Mouse (Mus musculus) gastrocnemius, postnatal 10 days (tissue): ENCODE results near the gene Srrm2. TPM values are rescaled to one million over a fixed set of nuclear protein-coding genes. Genes with fewer than 3 reads are reported as not detected.
"Not testable (repeated sequence)": the region's sequence is repeated elsewhere in the genome, so short reads cannot be mapped to it uniquely, and the experiment has no call there.

ENCODE experiments used
- DNase-seq: peaks from one replicate; pipeline ENCODE4 v3.0.0; 2021; ENCODE audit warnings: mixed read lengths
- total RNA-seq, 2 experiments: library from RNA; stranded (reverse); gene quantifications; 2 replicates each; pipeline ENCODE4 v1.2.3; 2021

The Srrm2 gene
- total RNA-seq, 2 experiments from 2014 or later, result 177 to 255 TPM

- no peak for DNase-seq
Measured at GRCm38 (mm10) chr17:23762976-23763375, 27.4 kb upstream of the Srrm2 start.

DNA sequence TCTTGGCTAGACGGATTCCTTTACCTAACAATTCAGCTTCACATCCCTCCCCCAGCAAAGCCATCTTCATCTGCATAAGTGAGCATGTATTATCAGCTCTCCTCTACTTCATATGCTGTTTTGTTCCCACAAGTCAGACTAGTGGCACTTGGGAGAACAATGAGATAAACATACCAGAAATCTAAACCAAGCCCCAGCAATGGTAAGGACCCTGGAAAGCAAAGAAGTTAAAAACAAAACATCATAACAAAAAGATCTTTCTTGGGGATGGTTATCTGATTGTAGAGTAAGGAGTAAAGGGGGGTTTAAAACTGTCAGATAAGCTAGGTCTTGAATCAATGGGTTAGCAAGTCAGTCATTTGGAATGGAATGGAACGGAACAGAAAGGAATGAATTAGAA is 19.8 kb upstream of the Srrm2 start:
- DNase-seq, result no peak

DNA sequence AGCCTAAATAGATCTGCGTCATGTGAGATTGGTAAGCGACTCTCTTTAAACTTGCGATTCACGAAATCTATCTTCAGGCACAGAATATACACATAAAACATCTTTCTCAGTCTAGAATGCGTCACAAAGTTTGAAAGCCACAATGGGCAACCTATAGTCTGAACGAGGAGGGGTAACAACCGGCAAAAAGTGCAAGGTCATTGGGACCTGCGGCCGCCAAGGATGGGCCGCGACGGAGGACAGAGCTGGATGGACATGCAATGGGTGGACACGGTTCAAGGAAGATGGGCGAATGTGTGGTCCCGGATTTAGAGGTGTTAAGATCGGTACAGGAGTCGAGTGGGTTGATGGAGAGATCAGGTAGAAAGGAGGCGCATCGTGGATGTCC is 19.4 kb upstream of the Srrm2 start:
- no peak for DNase-seq

DNA sequence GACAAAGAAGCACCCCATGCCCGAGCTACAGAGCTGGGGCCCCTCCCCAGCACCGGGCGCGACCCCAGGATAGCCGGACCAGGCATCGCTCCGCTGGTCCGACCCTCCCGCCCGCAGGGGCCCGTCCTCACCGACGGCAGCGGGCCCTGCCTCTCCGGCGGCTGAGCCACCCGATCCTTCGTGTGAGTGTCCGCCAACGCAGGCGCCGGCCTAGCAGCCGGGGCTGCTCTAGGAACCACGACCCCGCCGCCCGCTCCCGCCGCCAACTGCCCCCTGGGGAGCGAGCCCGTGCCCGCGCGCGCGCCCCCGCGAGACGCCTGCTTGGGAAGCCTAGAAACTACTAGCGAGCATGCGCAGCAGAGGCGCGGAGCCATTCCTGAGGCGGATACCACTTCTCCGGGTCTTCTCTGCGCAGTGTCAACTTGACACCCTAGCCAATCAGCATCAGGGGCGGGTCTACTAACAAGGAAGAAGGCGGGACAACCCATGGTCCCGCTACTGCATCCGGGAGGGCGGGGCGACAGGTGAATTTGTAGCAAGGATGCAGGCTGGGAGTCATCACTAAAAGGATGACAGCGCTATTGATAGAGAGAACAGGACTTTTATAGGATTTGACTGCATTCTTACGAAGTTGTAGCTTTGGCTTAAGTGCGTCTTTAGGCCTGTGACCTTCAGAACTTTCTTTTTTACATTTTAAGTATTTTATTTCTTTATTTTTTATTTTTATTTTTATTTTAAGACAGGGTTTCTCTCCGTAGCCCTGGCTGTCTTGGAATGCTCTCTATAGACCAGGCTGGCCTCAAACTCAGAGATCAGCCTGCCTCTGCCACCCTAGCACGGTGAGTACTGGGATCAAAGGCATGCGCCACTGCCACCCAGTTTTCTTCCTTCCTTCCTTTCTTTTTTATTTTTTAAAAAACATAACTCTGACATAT is 18.8 kb upstream of the Srrm2 start, which contains the start of gene Flywch1:
Gene Flywch1 (minus strand): TSS at position 319 of the 935 bp plus-strand sequence.
- DNase-seq, result peak; percentile 97

- DNase-seq, result not testable (repeated sequence)
Measured at GRCm38 (mm10) chr17:23772219-23772556, 18.1 kb upstream of the Srrm2 start.

DNA sequence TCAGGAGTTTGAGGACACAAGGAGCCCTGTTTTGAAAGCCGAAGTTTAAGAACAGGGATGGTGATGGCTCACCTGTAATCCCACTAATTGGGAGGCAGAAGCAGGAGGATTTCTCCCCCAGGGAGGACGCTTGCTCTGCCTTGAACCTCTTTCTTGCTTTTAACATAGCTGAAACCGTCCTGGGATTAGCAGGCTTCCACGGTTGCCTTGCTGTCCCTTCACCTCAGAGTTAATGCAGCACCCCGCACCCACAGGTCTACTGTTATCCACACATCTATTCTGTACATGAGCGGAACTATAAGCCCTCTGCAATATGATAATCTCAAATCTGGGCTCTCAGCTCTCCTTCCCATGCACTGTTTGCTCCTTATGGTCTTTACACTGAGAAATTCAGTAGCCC is 16.7 kb upstream of the Srrm2 start:
- no peak for DNase-seq

DNA sequence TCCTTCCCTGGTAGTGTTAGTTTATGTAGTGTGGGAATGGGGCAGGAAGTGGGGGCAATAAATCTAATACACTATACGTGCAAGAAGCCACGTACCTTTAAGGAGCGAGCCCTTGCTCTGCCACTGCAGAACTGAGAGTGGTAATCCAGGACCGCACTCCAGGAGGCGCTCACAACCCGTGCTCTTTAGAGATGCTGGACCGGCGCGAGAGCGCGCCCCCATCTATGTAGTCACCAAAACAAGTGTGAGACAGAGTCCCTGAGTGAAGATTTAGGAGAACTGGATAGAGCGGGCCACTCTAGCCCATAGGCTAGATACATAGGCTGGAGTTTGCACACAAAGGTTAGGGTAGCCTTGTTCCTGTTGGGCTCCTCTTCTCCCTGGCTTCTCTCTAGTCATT is 16.2 kb upstream of the Srrm2 start:
- DNase-seq, result peak; percentile 83

DNA sequence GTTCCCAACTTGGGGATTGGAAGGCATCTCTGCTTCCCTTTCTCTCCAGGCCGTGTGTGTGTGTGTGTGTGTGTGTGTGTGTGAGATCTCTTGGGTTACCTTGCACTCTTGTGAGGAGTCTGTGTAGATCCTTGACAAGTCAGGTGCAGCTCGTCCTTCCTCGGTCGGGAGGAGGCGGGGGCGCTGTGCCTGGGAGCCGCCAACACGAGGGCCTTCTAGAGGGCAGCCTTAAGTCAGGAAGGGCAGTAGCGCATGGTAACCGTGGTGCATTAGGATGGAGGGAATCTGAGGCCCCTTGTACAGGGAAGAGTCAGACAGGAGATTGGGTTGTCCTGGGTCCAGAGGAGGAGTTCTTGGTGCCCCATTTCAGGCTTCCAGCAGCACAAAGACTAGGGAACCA is 14.1 kb upstream of the Srrm2 start:
- no peak for DNase-seq

DNA sequence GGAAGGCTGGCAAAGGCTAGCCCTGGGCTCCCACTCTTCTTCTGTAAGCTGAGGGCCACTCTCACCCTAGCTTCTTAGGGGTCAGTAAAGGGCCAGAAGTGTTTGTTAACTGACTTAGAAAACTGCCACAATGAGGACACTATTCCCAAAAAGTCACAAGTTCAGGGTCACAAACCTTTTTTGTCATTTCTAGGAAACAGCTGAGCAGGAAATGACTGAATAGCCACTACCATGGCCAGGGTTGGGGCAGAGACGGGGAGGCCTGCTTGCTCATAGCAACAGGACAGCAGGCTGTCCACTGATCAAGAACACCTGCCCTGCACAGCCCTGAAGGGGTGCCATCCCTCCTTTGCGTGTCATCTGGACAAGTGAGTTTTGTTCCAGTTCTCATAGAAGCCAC is 13.2 kb upstream of the Srrm2 start:
- no peak for DNase-seq

DNA sequence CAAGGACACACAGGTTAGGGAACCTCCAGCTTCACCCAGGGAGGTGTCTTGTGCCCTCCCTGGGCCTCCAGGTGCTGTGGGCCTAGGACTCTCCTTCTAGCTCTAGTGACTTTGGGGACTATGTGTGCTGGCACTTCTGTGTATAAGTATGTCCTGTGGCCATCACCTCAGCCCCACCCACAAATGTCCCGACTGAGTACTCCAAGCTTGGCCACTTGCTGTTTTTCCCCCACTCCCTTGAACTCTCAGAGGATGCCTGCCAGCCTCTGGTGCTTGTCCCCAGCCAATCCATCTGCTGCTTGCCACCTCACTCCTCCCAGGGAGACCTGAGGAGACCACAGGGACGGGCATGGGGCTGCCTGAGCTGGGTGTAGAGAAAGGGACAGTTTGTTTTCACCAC is 11.9 kb upstream of the Srrm2 start:
- no peak for DNase-seq

DNA sequence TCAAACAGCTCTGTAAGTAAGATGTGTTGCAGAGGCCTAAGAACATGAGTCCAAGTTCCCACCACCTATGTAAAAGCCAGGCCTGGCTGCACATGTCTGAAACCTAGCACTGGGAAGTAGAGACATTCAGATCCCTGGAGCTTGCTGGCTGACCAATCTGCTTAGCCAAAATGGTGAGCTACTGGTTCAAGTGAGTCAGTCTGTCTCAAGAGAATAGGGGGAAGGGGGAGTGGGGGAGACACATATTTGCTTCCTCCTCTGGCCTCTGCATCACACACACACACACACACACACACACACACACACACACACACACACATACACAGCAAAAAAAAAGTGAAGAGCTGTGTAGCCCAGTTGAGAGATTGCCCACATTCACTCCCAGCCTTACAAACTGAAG is 7.0 kb upstream of the Srrm2 start:
- DNase-seq, result no peak

DNA sequence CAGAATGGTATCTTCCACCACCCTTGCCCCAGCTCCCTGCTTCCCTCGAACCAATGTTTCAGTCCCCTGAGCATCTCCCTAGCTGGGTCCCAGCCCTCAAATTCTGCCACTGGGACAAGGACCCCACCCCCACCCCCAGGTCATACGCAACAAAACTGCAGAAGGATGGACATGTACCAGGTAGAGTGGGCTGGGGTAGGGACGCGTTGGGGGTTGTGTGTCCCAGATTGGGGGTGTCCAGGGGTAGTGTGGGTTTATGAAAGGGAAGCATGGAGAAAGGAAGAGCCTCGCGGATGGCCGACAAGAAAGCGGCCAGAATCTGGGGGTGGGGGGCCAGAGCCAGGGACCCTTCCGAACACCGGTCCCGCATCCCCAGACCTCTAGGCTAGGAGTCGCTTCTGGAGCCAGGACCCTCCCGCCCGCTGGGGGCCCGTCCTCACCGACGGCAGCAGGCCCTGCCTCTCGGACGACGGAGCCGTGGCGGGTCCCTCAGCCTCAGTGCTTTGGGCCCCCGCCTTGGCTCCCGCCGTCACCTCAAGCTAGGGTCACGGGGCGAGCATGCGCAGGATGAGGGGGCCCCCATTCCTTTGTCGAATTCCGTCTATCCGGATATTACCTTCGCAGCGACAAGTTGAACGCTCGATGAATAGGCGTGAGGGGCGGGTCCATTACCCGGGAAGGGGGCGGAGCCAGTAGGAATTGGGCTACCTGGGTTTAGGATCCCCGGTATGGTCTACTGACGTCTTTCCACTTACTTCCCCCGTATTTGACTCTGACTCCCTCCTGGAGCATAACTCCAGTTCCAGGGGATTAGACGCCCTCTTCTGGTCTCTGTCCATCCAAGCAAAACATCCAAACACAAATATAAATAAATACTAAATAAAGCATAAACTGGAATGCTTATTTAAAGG is 4.5 kb upstream of the Srrm2 start, which contains the start of gene Flywch2:
Gene Flywch2 (minus strand): TSS at position 521 of the 911 bp plus-strand sequence.
- DNase-seq, result peak; percentile 61

- DNase-seq, result no peak
Measured at GRCm38 (mm10) chr17:23786510-23786931, 3.8 kb upstream of the Srrm2 start.

DNA sequence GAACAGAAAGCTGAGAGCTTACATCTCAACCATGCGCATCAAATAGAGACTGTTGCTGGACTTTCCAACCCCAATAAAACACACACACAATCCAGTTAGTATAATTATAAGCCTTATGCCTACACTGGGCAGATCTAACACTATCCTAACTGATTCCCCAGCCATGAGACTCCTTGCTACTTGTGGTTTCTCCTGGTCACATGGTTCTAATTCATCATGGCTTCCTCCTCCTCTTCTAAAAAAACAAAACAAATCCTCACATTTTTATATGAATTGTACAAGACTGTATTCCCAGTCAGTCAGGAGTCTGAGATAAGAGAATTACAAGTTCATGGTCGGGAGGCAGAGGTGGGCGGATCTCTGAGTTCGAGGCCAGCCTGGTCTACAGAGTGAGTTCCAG is 1.4 kb upstream of the Srrm2 start:
- no peak for DNase-seq

DNA sequence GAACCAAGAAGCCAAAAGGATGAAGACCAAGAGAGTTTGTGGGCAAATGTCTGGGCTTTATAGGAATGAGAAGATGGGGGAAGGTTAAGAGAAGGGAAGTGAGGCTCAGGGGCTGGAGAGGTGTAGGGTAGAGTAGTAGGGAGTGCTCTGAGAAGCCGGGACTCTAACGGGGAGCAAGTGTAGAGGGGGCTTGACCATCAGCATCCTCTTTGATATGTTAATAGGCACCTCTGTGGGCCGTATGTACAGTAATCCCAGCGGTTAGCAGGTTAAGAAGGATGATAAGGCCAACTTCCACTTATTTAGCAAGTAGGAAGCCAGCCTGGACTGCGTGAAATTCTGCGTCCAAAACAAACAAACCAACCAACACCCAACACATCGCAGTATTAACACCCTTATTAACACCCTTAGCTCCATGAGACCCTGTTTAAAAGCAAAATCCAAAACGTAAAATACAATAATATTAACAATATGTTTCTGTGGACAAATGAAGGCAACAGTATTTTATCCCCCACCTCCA is 523 bp upstream of the Srrm2 start:
- no peak for DNase-seq

DNA sequence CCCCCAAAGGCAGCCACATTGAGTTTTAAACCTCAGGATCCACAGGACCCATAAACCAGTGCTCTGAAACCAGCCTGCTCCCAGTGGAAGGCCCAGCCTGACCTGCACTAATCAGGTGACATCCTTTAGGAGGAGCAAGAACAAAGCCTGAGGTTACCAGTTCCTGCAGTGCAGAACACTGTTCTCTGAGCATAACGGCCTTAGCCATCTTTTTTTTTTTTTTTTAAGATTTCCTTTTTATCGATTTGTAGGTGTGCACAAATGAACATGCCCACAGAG is 686 bp downstream of the Srrm2 start:
- no peak for DNase-seq

DNA sequence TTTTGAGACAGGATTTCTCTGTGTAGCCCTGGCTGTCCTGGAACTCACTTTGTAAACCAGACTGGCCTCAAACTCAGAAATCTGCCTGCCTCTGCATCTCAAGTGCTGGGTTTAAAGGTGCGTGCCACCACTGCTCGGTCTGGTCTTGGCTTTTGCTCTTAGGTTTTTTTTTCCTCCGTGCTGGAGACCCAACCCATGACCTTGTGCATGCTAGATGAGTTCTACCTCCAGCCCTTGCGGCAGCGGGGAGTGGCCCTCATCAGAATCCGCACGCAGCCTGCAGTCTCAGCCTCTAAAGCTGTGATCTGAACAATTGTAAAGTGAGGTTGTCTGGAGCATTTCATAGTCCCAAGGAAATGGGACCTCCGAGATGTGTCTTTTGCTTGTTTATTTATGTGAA is 5.0 kb downstream of the Srrm2 start:
- DNase-seq, result no peak

DNA sequence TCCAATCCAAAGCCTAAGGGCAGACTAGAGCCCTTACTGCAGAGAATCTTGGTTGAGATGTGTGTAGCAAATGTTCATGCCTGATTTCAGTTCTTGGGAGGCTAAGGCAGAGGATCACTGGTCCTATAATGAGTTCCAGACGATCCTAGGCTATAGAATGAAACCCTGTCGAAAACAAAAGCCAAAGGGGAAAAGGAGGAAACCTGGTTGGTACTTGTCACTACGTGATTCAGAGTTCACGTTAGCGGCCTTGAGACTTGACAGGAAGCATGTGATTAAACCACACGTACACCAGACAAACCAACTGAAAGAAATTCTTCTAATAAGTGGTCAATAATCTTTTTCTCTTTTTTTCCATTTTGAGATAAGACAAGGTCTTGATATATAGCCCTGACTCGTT is 7.0 kb downstream of the Srrm2 start:
- no peak for DNase-seq

DNA sequence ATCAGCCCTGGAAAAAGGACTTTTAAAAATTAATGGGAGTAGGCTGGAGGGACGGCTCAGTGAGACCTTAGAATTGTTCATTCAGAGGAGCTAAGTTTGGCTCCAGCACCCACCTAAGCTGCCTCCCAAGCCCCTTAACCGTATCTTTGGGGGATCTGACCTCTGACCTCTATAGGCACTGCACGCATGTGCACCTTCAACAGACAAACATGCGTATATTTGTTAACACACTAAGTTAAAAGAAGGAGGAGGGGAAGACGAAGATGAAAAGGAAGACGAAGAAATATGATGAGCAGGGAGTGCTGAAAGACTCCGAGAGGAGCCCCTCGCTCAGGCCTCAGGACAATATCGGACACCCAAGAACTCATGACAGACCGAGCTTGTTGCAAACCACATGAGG is 11.3 kb downstream of the Srrm2 start:
- no peak for DNase-seq

DNA sequence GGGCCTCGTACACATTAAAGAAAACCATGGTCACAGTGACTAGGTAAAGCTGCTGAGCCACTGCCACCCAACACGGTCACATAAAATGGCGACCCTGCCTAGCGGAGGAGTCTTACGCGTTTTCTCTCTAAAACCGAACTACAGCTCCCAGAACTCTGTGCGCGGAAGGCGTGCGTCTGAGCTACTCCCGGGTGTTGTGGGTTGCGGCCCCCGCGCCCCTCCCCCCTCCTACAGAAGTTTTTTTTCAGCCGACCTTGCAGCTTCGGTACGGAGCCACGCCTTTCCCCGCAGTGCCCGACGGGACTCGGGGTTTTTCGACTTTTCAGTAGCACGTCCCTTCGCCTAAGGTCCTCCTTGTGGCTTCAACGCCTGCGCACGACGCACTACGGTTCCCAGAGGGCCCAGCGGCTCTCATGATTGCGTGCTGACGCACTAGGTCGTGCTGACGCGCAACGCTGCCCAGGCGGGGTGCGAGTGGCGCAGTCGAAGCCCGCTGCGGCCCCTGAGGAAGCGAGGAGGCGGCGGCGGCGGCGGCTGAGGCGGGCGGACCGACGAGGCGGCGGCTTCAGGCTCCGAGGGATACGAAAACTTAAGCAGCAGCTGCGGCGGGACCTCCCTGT is 12.5 kb downstream of the Srrm2 start:
- DNase-seq, result peak; percentile 93

DNA sequence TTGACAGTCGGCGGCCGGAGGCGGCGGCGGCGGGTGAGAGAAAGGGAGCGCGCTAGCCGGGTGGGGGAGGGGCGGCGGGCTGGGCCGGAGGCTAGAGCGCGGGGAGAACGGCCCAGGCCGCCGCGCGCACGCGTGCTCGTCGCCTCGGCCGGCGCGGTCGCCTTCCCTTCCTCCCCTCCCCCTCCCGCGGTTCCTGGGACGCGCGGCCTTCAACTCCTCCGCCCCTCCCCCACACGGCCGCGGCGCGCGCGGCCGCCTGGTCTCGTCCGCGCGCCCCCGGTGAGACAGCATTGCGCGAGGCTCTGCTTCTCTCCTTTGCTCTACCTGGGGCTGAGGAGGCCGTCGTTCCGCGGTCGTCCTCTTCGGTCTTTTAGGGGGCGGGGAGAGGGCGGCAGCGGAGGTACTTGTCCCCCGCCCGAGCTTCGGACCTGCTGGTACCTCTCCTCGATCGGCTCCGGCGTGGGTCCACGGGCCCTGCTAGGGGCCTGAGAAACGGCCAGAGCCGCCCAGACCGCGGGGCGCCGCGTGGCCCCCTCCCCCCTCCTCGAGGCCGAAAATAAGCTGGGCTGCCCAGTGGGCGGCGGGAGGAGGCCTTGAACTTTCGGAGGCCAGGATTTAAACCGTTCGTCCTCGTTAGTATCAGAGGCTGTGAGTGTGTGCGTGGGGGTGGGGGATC is 13.2 kb downstream of the Srrm2 start:
- DNase-seq, result peak; percentile 86
